Mouse (Mus musculus) CH12.LX (cell line): Measurements from ENCODE around the gene Icam5.

Source experiments
- CTCF ChIP-seq, 2 experiments: IDR thresholded peaks in 1 of 2; conservative IDR thresholded peaks in 1 of 2; 2 replicates each; pipeline ENCODE4 v1.5.1; 2011 to 2012; ENCODE audit warnings: low read depth in 2 of 2, low read length in 2 of 2, improper control_type of control experiment in 1 of 2, inconsistent platforms in 1 of 2, mild to moderate bottlenecking in 1 of 2, moderate library complexity in 1 of 2
- E2F4 ChIP-seq: IDR thresholded peaks from 2 replicates; pipeline ENCODE4 v1.6.1; 2011; ENCODE audit warnings: low read depth, low read length, improper control_type of control experiment; ENCODE audit not compliant: insufficient replicate concordance
- HCFC1 ChIP-seq: IDR thresholded peaks from 2 replicates; pipeline ENCODE4 v1.6.1; 2012; ENCODE audit warnings: low read depth, mild to moderate bottlenecking, inconsistent platforms, low read length, improper control_type of control experiment
- MAFK ChIP-seq: IDR thresholded peaks from 2 replicates; pipeline ENCODE4 v1.6.1; 2011; ENCODE audit warnings: low read length, improper control_type of control experiment; ENCODE audit not compliant: insufficient replicate concordance
- MAX ChIP-seq: IDR thresholded peaks from 2 replicates; pipeline ENCODE4 v1.6.1; 2011; ENCODE audit warnings: low read length, improper control_type of control experiment
- POLR2A ChIP-seq: IDR thresholded peaks from 2 replicates; pipeline ENCODE4 v1.6.1; 2011; ENCODE audit warnings: low read depth, mild to moderate bottlenecking, improper control_type of control experiment, low read length
- SMC3 ChIP-seq: IDR thresholded peaks from 2 replicates; pipeline ENCODE4 v1.6.1; 2011; ENCODE audit warnings: low read depth, low read length, improper control_type of control experiment
- USF1 ChIP-seq: IDR thresholded peaks from 2 replicates; pipeline ENCODE4 v1.6.1; 2014; ENCODE audit warnings: low read depth, mild to moderate bottlenecking, inconsistent platforms, low read length, improper control_type of control experiment

DNA sequence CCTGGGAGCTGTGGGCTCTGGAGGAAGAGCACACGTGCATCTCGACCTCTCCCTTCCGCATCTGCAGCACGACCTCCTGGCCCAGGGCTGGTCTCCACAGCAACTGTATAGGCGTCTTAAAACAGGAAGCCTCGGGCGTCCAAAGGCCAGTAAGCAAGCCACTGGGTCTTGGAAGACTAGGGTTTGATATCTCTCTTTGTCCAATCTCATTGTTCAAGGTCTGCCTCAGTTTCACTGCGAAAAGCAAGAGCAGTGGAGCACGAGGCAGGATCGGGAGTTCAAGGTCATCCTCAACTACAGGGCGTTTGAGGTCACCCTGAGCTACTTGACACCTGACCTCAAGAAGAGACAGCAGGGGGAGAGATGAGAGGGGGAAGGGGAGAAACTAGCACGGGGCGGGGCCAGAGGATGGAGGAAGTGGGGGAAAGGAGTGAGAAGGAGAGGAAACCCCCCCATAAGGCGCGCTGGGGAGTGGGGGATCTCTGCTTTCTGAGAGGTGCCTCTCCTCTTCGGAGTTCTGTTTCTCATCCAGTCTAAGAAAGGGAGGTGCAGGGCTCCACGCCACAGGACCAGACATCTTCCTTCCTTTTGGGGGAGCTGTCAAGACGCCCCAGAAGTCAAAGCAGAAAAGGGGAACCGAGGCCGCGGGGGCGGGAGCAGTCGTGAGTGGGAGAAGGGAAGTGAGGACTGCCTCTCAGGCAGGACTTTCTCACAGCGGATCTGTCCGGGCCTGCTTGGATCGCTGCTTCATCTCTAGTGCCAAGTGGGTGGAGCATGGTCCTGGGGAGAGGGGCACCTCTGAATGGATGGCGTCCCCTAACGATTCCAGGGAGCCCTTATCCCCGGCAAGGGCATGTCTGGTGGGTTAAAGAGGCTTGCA, 16.9 kb upstream of the Icam5 start:
- TF ChIP-seq E2F4 (no peak), POLR2A (no peak; the same call in 1 of the 2 replicates), CTCF (conservative IDR thresholded peaks at IDR 0.05 in 1 of 2, IDR thresholded peaks at IDR 0.05 in 1 of 2; ENCODE audit: low read depth in 2 of 2, low read length in 2 of 2) (no peak), USF1 (no peak; the same call in 1 of the 2 replicates), MAX (peak; percentile 38), SMC3 (no peak), MAFK (no peak), HCFC1 (peak; percentile 50; the same call in 1 of the 2 replicates)
